Mouse (Mus musculus): ENCODE measurements around the gene Guk1.

GRCm38 (mm10) chr11:59224025-59224424 is 32.0 kb upstream of the Guk1 start:
- TF ChIP-seq POLR2A (IDR thresholded peaks at IDR 0.05; ENCODE audit: control insufficient read depth, extremely low read depth, insufficient read depth, low read length, poor library complexity), result no peak
- no peak for TF ChIP-seq CTCF (IDR thresholded peaks at IDR 0.05; ENCODE audit: borderline replicate concordance, control insufficient read depth, extremely low read depth, insufficient read depth, low read length, poor library complexity)
